Mouse (Mus musculus) ovary, postnatal 36 days (tissue): ENCODE results near the gene Gga1.
"Not testable (repeated sequence)": the region's sequence is repeated elsewhere in the genome, so short reads cannot be mapped to it uniquely, and the experiment has no call there.

Experiments
- DNase-seq: peaks from one replicate; pipeline ENCODE4 v3.0.0; 2022; ENCODE audit warnings: low spot score, mixed read lengths

Gga1 gene

GRCm38 (mm10) chr15:78845321-78845720 lies 31.7 kb upstream of the Gga1 start:
- DNase-seq, result no peak

GRCm38 (mm10) chr15:78845867-78846266 lies 31.1 kb upstream of the Gga1 start:
- peak; percentile 52 for DNase-seq

GRCm38 (mm10) chr15:78846352-78846751 lies 30.6 kb upstream of the Gga1 start:
- no peak for DNase-seq

- DNase-seq, result not testable (repeated sequence)
Measured at GRCm38 (mm10) chr15:78846805-78847204, 30.2 kb upstream of the Gga1 start.

- peak; percentile 77 for DNase-seq
Measured at GRCm38 (mm10) chr15:78848467-78848866, 28.5 kb upstream of the Gga1 start.

GRCm38 (mm10) chr15:78849485-78849884 lies 27.5 kb upstream of the Gga1 start:
- DNase-seq, result no peak

GRCm38 (mm10) chr15:78850059-78850824 lies 26.7 kb upstream of the Gga1 start:
- DNase-seq, result no peak

- DNase-seq, result no peak
Measured at GRCm38 (mm10) chr15:78850944-78851343, 26.0 kb upstream of the Gga1 start.

- peak; percentile 88 for DNase-seq
Measured at GRCm38 (mm10) chr15:78851505-78852153, 25.4 kb upstream of the Gga1 start.

- DNase-seq, result no peak
Measured at GRCm38 (mm10) chr15:78855303-78855965, 21.6 kb upstream of the Gga1 start, which contains the start of gene Lgals2. Lgals2 (minus strand) TSS chr15:78855529.

GRCm38 (mm10) chr15:78857009-78857408 lies 20.0 kb upstream of the Gga1 start:
- peak; percentile 68 for DNase-seq

GRCm38 (mm10) chr15:78859311-78859710 lies 17.7 kb upstream of the Gga1 start:
- DNase-seq, result no peak

GRCm38 (mm10) chr15:78859714-78860113 lies 17.3 kb upstream of the Gga1 start:
- no peak for DNase-seq

- no peak for DNase-seq
Measured at GRCm38 (mm10) chr15:78862280-78862679, 14.7 kb upstream of the Gga1 start.

GRCm38 (mm10) chr15:78863154-78863553 lies 13.8 kb upstream of the Gga1 start:
- DNase-seq, result no peak

- peak; percentile 47 for DNase-seq
Measured at GRCm38 (mm10) chr15:78863852-78864253, 13.1 kb upstream of the Gga1 start.

- no peak for DNase-seq
Measured at GRCm38 (mm10) chr15:78868398-78868797, 8.6 kb upstream of the Gga1 start.

- no peak for DNase-seq
Measured at GRCm38 (mm10) chr15:78868826-78869233, 8.2 kb upstream of the Gga1 start.

GRCm38 (mm10) chr15:78869775-78870174 lies 7.2 kb upstream of the Gga1 start:
- no peak for DNase-seq

GRCm38 (mm10) chr15:78872021-78872608 lies 4.9 kb upstream of the Gga1 start:
- no peak for DNase-seq

- DNase-seq, result no peak
Measured at GRCm38 (mm10) chr15:78873803-78874435, 3.1 kb upstream of the Gga1 start.

- no peak for DNase-seq
Measured at GRCm38 (mm10) chr15:78874989-78875388, 2.0 kb upstream of the Gga1 start.
